Mouse (Mus musculus): ENCODE measurements around the gene Map3k1. TPM values are rescaled to one million over a fixed set of nuclear protein-coding genes. Genes with fewer than 3 reads are reported as not detected.
A peak's percentile ranks its signal among the peaks of the same experiment; 100 is the strongest.
"Not testable (repeated sequence)": the region's sequence is repeated elsewhere in the genome, so short reads cannot be mapped to it uniquely, and the experiment has no call there.

Map3k1 gene
- total RNA-seq, 1 experiment from 2014 or later, result 277 TPM

GRCm38 (mm10) chr13:111755937-111756336 lies 52.9 kb downstream of the Map3k1 start:
- no peak for ATAC-seq (ENCODE audit: extremely low read depth, insufficient number of reproducible peaks, low FRiP score, poor library complexity, severe bottlenecking)

- ATAC-seq (ENCODE audit: extremely low read depth, insufficient number of reproducible peaks, low FRiP score, poor library complexity, severe bottlenecking), result no peak
Observed at GRCm38 (mm10) chr13:111755377-111755776, 53.4 kb downstream of the Map3k1 start.

- no peak for ATAC-seq (ENCODE audit: extremely low read depth, insufficient number of reproducible peaks, low FRiP score, poor library complexity, severe bottlenecking)
Observed at GRCm38 (mm10) chr13:111753321-111753720, 55.5 kb downstream of the Map3k1 start.

- ATAC-seq (ENCODE audit: extremely low read depth, insufficient number of reproducible peaks, low FRiP score, poor library complexity, severe bottlenecking), result no peak
Observed at GRCm38 (mm10) chr13:111748301-111749062, 60.3 kb downstream of the Map3k1 start.

- ATAC-seq (ENCODE audit: extremely low read depth, insufficient number of reproducible peaks, low FRiP score, poor library complexity, severe bottlenecking), result no peak
Observed at GRCm38 (mm10) chr13:111746831-111747230, 62.0 kb downstream of the Map3k1 start.

GRCm38 (mm10) chr13:111745216-111745615 lies 63.6 kb downstream of the Map3k1 start:
- ATAC-seq (ENCODE audit: extremely low read depth, insufficient number of reproducible peaks, low FRiP score, poor library complexity, severe bottlenecking), result no peak

- ATAC-seq (ENCODE audit: extremely low read depth, insufficient number of reproducible peaks, low FRiP score, poor library complexity, severe bottlenecking), result no peak
Observed at GRCm38 (mm10) chr13:111744233-111745000, 64.4 kb downstream of the Map3k1 start.

GRCm38 (mm10) chr13:111741991-111742615 lies 66.7 kb downstream of the Map3k1 start:
- peak; percentile 63; the same call in 1 of the 2 replicates for ATAC-seq (ENCODE audit: extremely low read depth, insufficient number of reproducible peaks, low FRiP score, poor library complexity, severe bottlenecking)

- ATAC-seq (ENCODE audit: extremely low read depth, insufficient number of reproducible peaks, low FRiP score, poor library complexity, severe bottlenecking), result no peak
Observed at GRCm38 (mm10) chr13:111741204-111741990, 67.4 kb downstream of the Map3k1 start.

- ATAC-seq (ENCODE audit: extremely low read depth, insufficient number of reproducible peaks, low FRiP score, poor library complexity, severe bottlenecking), result no peak
Observed at GRCm38 (mm10) chr13:111726898-111727297, 81.9 kb downstream of the Map3k1 start.

- ATAC-seq (ENCODE audit: extremely low read depth, insufficient number of reproducible peaks, low FRiP score, poor library complexity, severe bottlenecking), result peak; percentile 90
Observed at GRCm38 (mm10) chr13:111725165-111726077, 83.4 kb downstream of the Map3k1 start.

GRCm38 (mm10) chr13:111724811-111725164 lies 84.0 kb downstream of the Map3k1 start:
- no peak for ATAC-seq (ENCODE audit: extremely low read depth, insufficient number of reproducible peaks, low FRiP score, poor library complexity, severe bottlenecking)

- ATAC-seq (ENCODE audit: extremely low read depth, insufficient number of reproducible peaks, low FRiP score, poor library complexity, severe bottlenecking), result no peak
Observed at GRCm38 (mm10) chr13:111719726-111720125, 89.1 kb downstream of the Map3k1 start.

GRCm38 (mm10) chr13:111710531-111710930 lies 98.3 kb downstream of the Map3k1 start:
- no peak for ATAC-seq (ENCODE audit: extremely low read depth, insufficient number of reproducible peaks, low FRiP score, poor library complexity, severe bottlenecking)

- not testable (repeated sequence) for ATAC-seq (ENCODE audit: extremely low read depth, insufficient number of reproducible peaks, low FRiP score, poor library complexity, severe bottlenecking)
Observed at GRCm38 (mm10) chr13:111703952-111704351, 104.8 kb downstream of the Map3k1 start.

- ATAC-seq (ENCODE audit: extremely low read depth, insufficient number of reproducible peaks, low FRiP score, poor library complexity, severe bottlenecking), result no peak
Observed at GRCm38 (mm10) chr13:111703396-111703795, 105.4 kb downstream of the Map3k1 start.

Data from neutrophil, adult 5-6 weeks (primary cell).